Mouse (Mus musculus) heart, adult 2 months (tissue): ENCODE results near the gene Furin.

Experiments
- CTCF ChIP-seq: fragments of 200-600 bp; IDR thresholded peaks from 2 replicates; pipeline ENCODE4 v1.8.1; 2022; ENCODE audit warnings: antibody characterized with exemption, mild to moderate bottlenecking, moderate library complexity
- EP300 ChIP-seq: fragments of 200-500 bp; IDR thresholded peaks from 2 replicates; pipeline ENCODE4 v1.6.1; 2011; ENCODE audit warnings: low read depth, low read length, control low read depth; ENCODE audit not compliant: insufficient read depth
- POLR2A ChIP-seq: fragments of 200-500 bp; IDR thresholded peaks from 2 replicates; pipeline ENCODE4 v1.6.1; 2011; ENCODE audit warnings: mild to moderate bottlenecking, low read depth, low read length, control low read depth; ENCODE audit not compliant: insufficient read depth

- no peak for TF ChIP-seq POLR2A
- TF ChIP-seq CTCF, result no peak
- TF ChIP-seq EP300, result no peak
Observed at GRCm38 (mm10) chr7:80412279-80412678, 7.0 kb upstream of the Furin start.
